Mouse (Mus musculus): Measurements from ENCODE around the gene Nr4a3.

GRCm38 (mm10) chr4:48064311-48064710, 19.4 kb downstream of the Nr4a3 start:
- no peak for TF ChIP-seq CTCF (IDR thresholded peaks at IDR 0.05 in 2 of 3, conservative IDR thresholded peaks at IDR 0.05 in 1 of 3; ENCODE audit: control insufficient read depth in 1 of 3, insufficient read depth in 1 of 3, low read depth in 2 of 3, low read length in 3 of 3, poor library complexity in 1 of 3, severe bottlenecking in 1 of 3)
- no peak for TF ChIP-seq ETS1 (IDR thresholded peaks at IDR 0.05; ENCODE audit: low read depth, low read length)
- no peak for TF ChIP-seq POLR2A (IDR thresholded peaks at IDR 0.05; ENCODE audit: control insufficient read depth in 1 of 2, insufficient read depth in 1 of 2, low read depth in 1 of 2, low read length in 2 of 2, poor library complexity in 1 of 2)
- no peak for TF ChIP-seq GATA1 (IDR thresholded peaks at IDR 0.05; ENCODE audit: low read depth, low read length)
- no peak for TF ChIP-seq NRF1 (IDR thresholded peaks at IDR 0.05; ENCODE audit: insufficient read depth, low read depth, low read length, poor library complexity, severe bottlenecking)
- TF ChIP-seq EP300 (IDR thresholded peaks at IDR 0.05; ENCODE audit: low read depth in 1 of 2, low read length in 2 of 2): no peak
- TF ChIP-seq MAZ (IDR thresholded peaks at IDR 0.05; ENCODE audit: low read depth, low read length): no peak
- no peak for TF ChIP-seq BHLHE40 (IDR thresholded peaks at IDR 0.05; ENCODE audit: borderline replicate concordance, low read depth, low read length)
- TF ChIP-seq MXI1 (IDR thresholded peaks at IDR 0.05; ENCODE audit: low read depth, low read length): no peak
- TF ChIP-seq ZC3H11A (IDR thresholded peaks at IDR 0.05; ENCODE audit: low read depth, low read length): no peak
- no peak for TF ChIP-seq MYC (IDR thresholded peaks at IDR 0.05; ENCODE audit: low read depth, low read length)
- no peak for TF ChIP-seq UBTF (IDR thresholded peaks at IDR 0.05; ENCODE audit: borderline replicate concordance, insufficient read depth, low read depth, low read length)

All from MEL (cell line).